Mouse (Mus musculus): ENCODE results near the gene Lgals7. TPM values are rescaled to one million over a fixed set of nuclear protein-coding genes. Genes with fewer than 3 reads are reported as not detected.

The Lgals7 gene
- polyA plus RNA-seq, 1 experiment, result 0.48 TPM

DNA sequence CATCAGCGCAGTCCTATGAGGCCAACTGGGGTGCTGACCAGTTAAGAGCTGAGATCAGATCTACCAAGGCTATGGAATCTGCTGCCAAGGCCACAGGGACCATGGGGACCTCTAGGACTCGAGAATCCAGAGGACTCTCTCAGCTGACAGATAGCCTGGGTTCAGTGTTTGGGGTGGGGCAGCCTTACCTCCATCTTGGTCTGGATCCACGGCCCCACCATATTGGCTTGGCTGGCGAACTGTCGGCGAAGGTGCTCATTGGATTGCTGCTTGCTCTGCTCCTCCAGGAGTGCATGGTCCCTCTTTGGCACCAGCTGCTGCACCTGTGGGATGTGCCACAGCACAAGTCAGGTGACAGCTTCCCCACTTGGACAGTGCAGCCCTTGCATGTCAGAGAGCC lies 34.0 kb downstream of the Lgals7 start:
- DNase-seq (ENCODE audit: low read depth in 1 of 2, low spot score in 2 of 2), result no peak
- no peak overlapping the region for H3K27ac ChIP-seq (ENCODE audit: insufficient read depth, low read length)
- no peak overlapping the region for H3K4me3 ChIP-seq (ENCODE audit: extremely low read depth, insufficient read depth, insufficient read length)
- H3K4me1 ChIP-seq (ENCODE audit: control insufficient read depth, insufficient read depth, insufficient read length), result no peaks in the 10 kb centered on the region
- peaks cover 68% of the 10 kb centered on the region for H3K36me3 ChIP-seq (ENCODE audit: control insufficient read depth, insufficient read depth, low read length)
- 94% methylated on average over 6 of the region's 6 CpGs for WGBS
- H3K27me3 ChIP-seq (ENCODE audit: control insufficient read depth, insufficient read depth, low read length), result no peaks in the 10 kb centered on the region
- TF ChIP-seq CTCF (IDR thresholded peaks at IDR 0.05; ENCODE audit: extremely low read depth, insufficient read depth, insufficient read length, insufficient replicate concordance) (no peak), POLR2A (IDR thresholded peaks at IDR 0.05; ENCODE audit: low read depth, low read length) (no peak)

DNA sequence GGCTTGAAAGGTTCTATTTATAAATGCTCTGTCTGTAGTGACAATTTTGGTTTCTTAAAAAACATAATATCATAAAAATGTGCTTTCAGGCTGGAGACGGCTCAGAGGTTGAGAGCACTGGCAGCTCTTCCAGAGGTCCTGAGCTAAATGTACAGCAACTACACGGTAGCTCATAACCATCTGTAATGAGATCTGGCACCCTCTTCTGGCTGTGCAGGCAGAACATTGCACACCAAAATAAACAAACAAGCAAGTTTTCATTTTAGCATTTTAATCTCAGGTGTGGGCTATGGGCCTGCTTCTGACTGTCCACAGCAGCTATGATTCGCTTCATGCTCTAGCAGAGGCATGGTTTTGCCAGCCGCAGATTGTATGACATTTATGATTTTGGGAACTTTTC lies 36.3 kb downstream of the Lgals7 start:
- no peaks in the 10 kb centered on the region for H3K4me1 ChIP-seq (ENCODE audit: control insufficient read depth, insufficient read depth, insufficient read length)
- no peak for DNase-seq (ENCODE audit: low read depth in 1 of 2, low spot score in 2 of 2)
- no peak overlapping the region for H3K4me3 ChIP-seq (ENCODE audit: extremely low read depth, insufficient read depth, insufficient read length)
- H3K27ac ChIP-seq (ENCODE audit: insufficient read depth, low read length), result no peak overlapping the region
- no peak for TF ChIP-seq CTCF (IDR thresholded peaks at IDR 0.05; ENCODE audit: extremely low read depth, insufficient read depth, insufficient read length, insufficient replicate concordance)
- TF ChIP-seq POLR2A (IDR thresholded peaks at IDR 0.05; ENCODE audit: low read depth, low read length), result no peak
- 91% methylated on average over 4 of the region's 4 CpGs for WGBS
- peaks cover 72% of the 10 kb centered on the region for H3K36me3 ChIP-seq (ENCODE audit: control insufficient read depth, insufficient read depth, low read length)
- no peaks in the 10 kb centered on the region for H3K27me3 ChIP-seq (ENCODE audit: control insufficient read depth, insufficient read depth, low read length)

DNA sequence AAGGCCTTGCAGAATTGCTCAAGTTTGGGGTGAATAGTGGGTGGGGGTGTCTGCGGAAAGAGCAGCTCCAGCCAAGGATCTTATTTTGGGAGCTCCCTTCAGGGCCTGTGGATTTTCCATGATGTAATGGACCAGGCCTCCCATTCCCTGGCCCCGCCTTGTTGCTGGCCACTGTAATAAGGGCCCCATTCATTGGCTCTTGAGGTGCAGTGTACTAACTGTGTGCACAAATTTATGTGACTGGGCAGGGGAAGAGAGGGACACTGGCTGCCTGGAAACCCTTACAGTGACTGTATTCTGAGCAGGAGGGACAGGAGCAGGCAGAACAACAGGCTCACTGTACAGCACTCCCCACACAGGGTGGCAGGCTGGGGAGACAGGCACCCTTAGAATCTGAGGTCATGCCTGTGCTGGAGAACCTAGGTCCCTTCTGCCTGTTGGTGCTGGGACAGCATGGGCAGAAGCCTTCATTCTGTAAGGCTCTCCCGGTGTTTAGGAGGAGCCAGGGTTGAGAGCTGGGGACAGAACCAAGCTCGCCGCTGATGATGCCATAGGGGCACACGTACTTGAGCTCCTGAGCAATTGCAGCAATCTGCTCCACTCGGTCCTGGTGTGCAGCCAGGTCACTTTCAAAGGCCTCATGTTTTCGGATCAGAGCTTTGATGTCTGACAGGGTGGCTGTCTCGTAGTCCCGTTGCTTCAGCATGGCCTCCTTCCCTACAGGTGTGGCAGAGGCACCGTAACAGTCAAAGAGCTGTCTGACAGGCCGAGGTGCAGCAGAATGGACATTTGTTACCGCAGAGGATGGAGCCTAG lies 37.9 kb downstream of the Lgals7 start:
- no peak for TF ChIP-seq POLR2A (IDR thresholded peaks at IDR 0.05; ENCODE audit: low read depth, low read length)
- TF ChIP-seq CTCF (IDR thresholded peaks at IDR 0.05; ENCODE audit: extremely low read depth, insufficient read depth, insufficient read length, insufficient replicate concordance), result no peak
- no peak for DNase-seq (ENCODE audit: low read depth in 1 of 2, low spot score in 2 of 2)
- Histone ChIP-seq H3K27ac (ENCODE audit: insufficient read depth, low read length) (no peak overlapping the region), H3K4me1 (ENCODE audit: control insufficient read depth, insufficient read depth, insufficient read length) (no peaks in the 10 kb centered on the region), H3K36me3 (ENCODE audit: control insufficient read depth, insufficient read depth, low read length) (peaks cover 61% of the 10 kb centered on the region), H3K4me3 (ENCODE audit: extremely low read depth, insufficient read depth, insufficient read length) (no peak overlapping the region), H3K27me3 (ENCODE audit: control insufficient read depth, insufficient read depth, low read length) (no peaks in the 10 kb centered on the region)
- WGBS, result 94% methylated on average over 13 of the region's 13 CpGs

GRCm38 (mm10) chr7:28902180-28902579 lies 38.5 kb downstream of the Lgals7 start:
- H3K27me3 ChIP-seq (ENCODE audit: control insufficient read depth, insufficient read depth, low read length), result no peaks in the 10 kb centered on the region
- no peak overlapping the region for H3K4me3 ChIP-seq (ENCODE audit: extremely low read depth, insufficient read depth, insufficient read length)
- no peaks in the 10 kb centered on the region for H3K4me1 ChIP-seq (ENCODE audit: control insufficient read depth, insufficient read depth, insufficient read length)
- no peak for DNase-seq (ENCODE audit: low read depth in 1 of 2, low spot score in 2 of 2)
- WGBS, result 93% methylated on average over 6 of the region's 6 CpGs
- peaks cover 61% of the 10 kb centered on the region for H3K36me3 ChIP-seq (ENCODE audit: control insufficient read depth, insufficient read depth, low read length)
- TF ChIP-seq POLR2A (IDR thresholded peaks at IDR 0.05; ENCODE audit: low read depth, low read length), result no peak
- TF ChIP-seq CTCF (IDR thresholded peaks at IDR 0.05; ENCODE audit: extremely low read depth, insufficient read depth, insufficient read length, insufficient replicate concordance), result no peak
- H3K27ac ChIP-seq (ENCODE audit: insufficient read depth, low read length), result no peak overlapping the region

DNA sequence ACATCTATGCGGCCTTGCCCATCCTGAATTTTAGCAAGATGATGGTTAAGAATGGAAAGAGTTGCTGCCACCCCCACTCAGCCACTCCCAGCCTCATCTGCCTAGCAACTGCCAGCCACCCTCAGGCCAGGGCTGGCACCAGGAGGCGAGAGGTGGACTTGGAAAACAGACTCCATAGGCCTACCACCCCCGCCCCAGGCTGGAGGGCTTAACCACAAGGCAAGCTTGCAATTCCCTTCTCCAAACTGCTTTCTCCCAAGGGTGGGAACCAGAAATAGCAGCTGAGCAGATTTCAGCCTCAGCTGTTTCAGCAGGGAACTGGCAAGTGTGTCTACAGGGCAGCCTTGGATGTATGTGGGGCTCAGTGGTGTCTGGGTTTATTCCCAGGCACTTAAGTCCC lies 39.2 kb downstream of the Lgals7 start:
- Histone ChIP-seq H3K27ac (ENCODE audit: insufficient read depth, low read length) (no peak overlapping the region), H3K36me3 (ENCODE audit: control insufficient read depth, insufficient read depth, low read length) (peaks cover 55% of the 10 kb centered on the region), H3K4me1 (ENCODE audit: control insufficient read depth, insufficient read depth, insufficient read length) (no peaks in the 10 kb centered on the region), H3K27me3 (ENCODE audit: control insufficient read depth, insufficient read depth, low read length) (no peaks in the 10 kb centered on the region), H3K4me3 (ENCODE audit: extremely low read depth, insufficient read depth, insufficient read length) (no peak overlapping the region)
- 91% methylated on average over 3 of the region's 3 CpGs for WGBS
- DNase-seq (ENCODE audit: low read depth in 1 of 2, low spot score in 2 of 2), result no peak
- TF ChIP-seq POLR2A (IDR thresholded peaks at IDR 0.05; ENCODE audit: low read depth, low read length) (no peak), CTCF (IDR thresholded peaks at IDR 0.05; ENCODE audit: extremely low read depth, insufficient read depth, insufficient read length, insufficient replicate concordance) (no peak)

DNA sequence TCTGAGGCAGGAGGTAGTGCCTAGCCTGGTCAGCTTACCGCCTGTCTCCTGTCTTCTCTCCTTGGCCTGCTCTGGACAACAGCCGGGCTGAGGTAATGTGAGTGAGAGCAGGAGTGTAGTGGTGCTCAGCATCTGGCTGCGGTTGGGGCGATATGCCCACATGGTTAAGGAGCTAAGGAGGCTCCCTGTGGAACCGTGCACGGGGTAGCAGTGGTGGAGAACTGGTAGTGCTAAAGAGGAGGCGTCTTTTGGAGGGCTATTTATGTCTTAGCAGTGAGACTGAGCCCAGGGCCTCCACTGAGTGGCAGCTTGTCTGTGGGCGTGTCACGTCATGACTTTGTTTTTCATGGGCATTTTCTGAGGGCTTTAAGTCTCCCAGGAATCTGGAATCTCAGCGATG lies 40.1 kb downstream of the Lgals7 start:
- H3K27ac ChIP-seq (ENCODE audit: insufficient read depth, low read length), result no peak overlapping the region
- no peak overlapping the region for H3K4me3 ChIP-seq (ENCODE audit: extremely low read depth, insufficient read depth, insufficient read length)
- peaks cover 50% of the 10 kb centered on the region for H3K36me3 ChIP-seq (ENCODE audit: control insufficient read depth, insufficient read depth, low read length)
- TF ChIP-seq CTCF (IDR thresholded peaks at IDR 0.05; ENCODE audit: extremely low read depth, insufficient read depth, insufficient read length, insufficient replicate concordance) (no peak), POLR2A (IDR thresholded peaks at IDR 0.05; ENCODE audit: low read depth, low read length) (no peak)
- no peak for DNase-seq (ENCODE audit: low read depth in 1 of 2, low spot score in 2 of 2)
- H3K4me1 ChIP-seq (ENCODE audit: control insufficient read depth, insufficient read depth, insufficient read length), result no peaks in the 10 kb centered on the region
- WGBS, result 94% methylated on average over 10 of the region's 10 CpGs
- H3K27me3 ChIP-seq (ENCODE audit: control insufficient read depth, insufficient read depth, low read length), result no peaks in the 10 kb centered on the region

DNA sequence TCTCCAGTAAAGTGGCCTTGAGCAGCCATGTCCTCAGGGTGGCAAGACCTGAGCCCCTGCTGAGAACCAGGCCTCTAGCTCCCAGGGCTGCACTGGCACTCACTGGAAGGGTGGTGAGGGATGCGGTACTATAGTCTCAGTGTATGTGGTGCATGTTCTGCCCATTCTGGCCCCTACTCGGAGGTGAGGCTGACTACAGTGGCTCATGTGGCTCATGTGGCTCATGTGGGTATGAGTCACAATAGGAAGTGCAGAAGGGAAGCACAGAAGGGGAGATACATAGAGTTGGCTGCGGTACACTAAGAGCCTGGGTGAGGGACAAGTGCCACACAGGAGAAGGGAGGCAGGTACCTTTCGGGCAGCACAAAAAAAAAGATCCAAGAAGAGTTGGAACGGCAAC lies 43.5 kb downstream of the Lgals7 start:
- H3K4me1 ChIP-seq (ENCODE audit: control insufficient read depth, insufficient read depth, insufficient read length), result no peaks in the 10 kb centered on the region
- TF ChIP-seq CTCF (IDR thresholded peaks at IDR 0.05; ENCODE audit: extremely low read depth, insufficient read depth, insufficient read length, insufficient replicate concordance), result no peak
- H3K36me3 ChIP-seq (ENCODE audit: control insufficient read depth, insufficient read depth, low read length), result peaks cover 52% of the 10 kb centered on the region
- no peak for DNase-seq (ENCODE audit: low read depth in 1 of 2, low spot score in 2 of 2)
- no peak overlapping the region for H3K27ac ChIP-seq (ENCODE audit: insufficient read depth, low read length)
- H3K4me3 ChIP-seq (ENCODE audit: extremely low read depth, insufficient read depth, insufficient read length), result no peak overlapping the region
- H3K27me3 ChIP-seq (ENCODE audit: control insufficient read depth, insufficient read depth, low read length), result no peaks in the 10 kb centered on the region
- 84% methylated on average over 5 of the region's 5 CpGs for WGBS
